Mouse (Mus musculus) limb, embryonic 12.5 days (tissue): ENCODE data around the gene Als2cr12. TPM values are rescaled to one million over a fixed set of nuclear protein-coding genes. Genes with fewer than 3 reads are reported as not detected.
"Not testable (repeated sequence)": the region's sequence is repeated elsewhere in the genome, so short reads cannot be mapped to it uniquely, and the experiment has no call there.

Experiments used
- ATAC-seq: fragments of 200-750 bp; cut with Nextera tagmentation; 2 replicates; pipeline ENCODE4 v1.8.0; 2017; ENCODE audit warnings: low read depth, moderate TSS enrichment; ENCODE audit not compliant: insufficient number of reproducible peaks, insufficient read depth, low FRiP score, low TSS enrichment
- H3K27ac ChIP-seq: fragments of 300-500 bp; sonication (generic); 2 replicates; pipeline ENCODE4 v1.5.1; 2016; ENCODE audit warnings: mild to moderate bottlenecking, moderate library complexity
- H3K27me3 ChIP-seq: fragments of 300-500 bp; sonication (generic); 2 replicates; pipeline ENCODE4 v1.6.1; 2016; ENCODE audit warnings: mild to moderate bottlenecking, moderate library complexity
- H3K36me3 ChIP-seq: fragments of 300-500 bp; sonication (generic); 2 replicates; pipeline ENCODE4 v1.6.1; 2016; ENCODE audit warnings: mild to moderate bottlenecking, moderate library complexity
- H3K4me1 ChIP-seq: fragments of 300-500 bp; sonication (generic); replicated peaks from 2 replicates; pipeline ENCODE4 v1.6.1; 2016
- H3K4me2 ChIP-seq: fragments of 300-500 bp; sonication (generic); 2 replicates; pipeline ENCODE4 v1.6.1; 2016; ENCODE audit warnings: mild to moderate bottlenecking, moderate library complexity
- H3K4me3 ChIP-seq: fragments of 300-500 bp; sonication (generic); replicated peaks from 2 replicates; pipeline ENCODE4 v1.5.1; 2016; ENCODE audit warnings: mild to moderate bottlenecking
- H3K9ac ChIP-seq: fragments of 300-500 bp; sonication (generic); replicated peaks from 2 replicates; pipeline ENCODE4 v1.6.1; 2016; ENCODE audit warnings: mild to moderate bottlenecking, moderate library complexity
- H3K9me3 ChIP-seq: fragments of 300-500 bp; sonication (generic); 2 replicates; pipeline ENCODE4 v1.6.1; 2016; ENCODE audit warnings: mild to moderate bottlenecking, moderate library complexity
- WGBS: fragments of 180-500 bp; shearing (Covaris S2); methylation state at CpG from one replicate; pipeline ENCODE4 v1.1.7; 2016; 5-methylcytosine and 5-hydroxymethylcytosine counted together
- polyA plus RNA-seq: library from polyadenylated mRNA; unstranded; fragments of >200 nt; fragmentation: Nextera tagmentation; extraction: Ambion mirVana; gene quantifications from 2 replicates; pipeline ENCODE4 v1.2.1, GENCODE M21; 2016

Als2cr12 gene
- not detected in 2 replicates for polyA plus RNA-seq

GRCm38 (mm10) chr1:58695810-58696209 lies at the start of gene Als2cr12:
Als2cr12 (minus strand) TSS chr1:58695989.
- H3K4me1 ChIP-seq, H3K27me3 ChIP-seq, ATAC-seq, H3K36me3 ChIP-seq, H3K27ac ChIP-seq, H3K9me3 ChIP-seq, H3K9ac ChIP-seq, H3K4me2 ChIP-seq, H3K4me3 ChIP-seq: not testable (repeated sequence)
- 83% methylated on average over 4 of the region's 4 CpGs for WGBS

- WGBS, result 86% methylated on average over 7 of the region's 7 CpGs
- H3K4me1 ChIP-seq, result no peaks in the 10 kb centered on the region
- H3K9me3 ChIP-seq, result no peaks in the 10 kb centered on the region
- no peaks in the 10 kb centered on the region for H3K27me3 ChIP-seq
- H3K27ac ChIP-seq, result no peak overlapping the region
- no peak overlapping the region for H3K9ac ChIP-seq
- no peak overlapping the region for H3K4me3 ChIP-seq
- ATAC-seq, result no peak
- no peak overlapping the region for H3K4me2 ChIP-seq
- H3K36me3 ChIP-seq, result peaks cover 92% of the 10 kb centered on the region
Observed at GRCm38 (mm10) chr1:58744645-58745044, 48.9 kb upstream of the Als2cr12 start.

GRCm38 (mm10) chr1:58743252-58743651 lies 47.5 kb upstream of the Als2cr12 start:
- 92% methylated on average over 6 of the region's 6 CpGs for WGBS
- ATAC-seq, result no peak
- Histone ChIP-seq H3K27ac (no peak overlapping the region), H3K4me2 (no peak overlapping the region), H3K4me3 (no peak overlapping the region), H3K9me3 (no peaks in the 10 kb centered on the region), H3K4me1 (no peaks in the 10 kb centered on the region), H3K9ac (no peak overlapping the region), H3K27me3 (no peaks in the 10 kb centered on the region), H3K36me3 (peaks cover 92% of the 10 kb centered on the region)

- Histone ChIP-seq H3K4me2 (no peak overlapping the region), H3K9me3 (no peaks in the 10 kb centered on the region), H3K27ac (no peak overlapping the region), H3K4me3 (no peak overlapping the region), H3K9ac (no peak overlapping the region), H3K4me1 (no peaks in the 10 kb centered on the region), H3K36me3 (peaks cover 92% of the 10 kb centered on the region), H3K27me3 (no peaks in the 10 kb centered on the region)
- WGBS, result 63% methylated on average over 5 of the region's 5 CpGs
- ATAC-seq, result no peak
Observed at GRCm38 (mm10) chr1:58742571-58743021, 46.8 kb upstream of the Als2cr12 start.

GRCm38 (mm10) chr1:58739529-58739928 lies 43.7 kb upstream of the Als2cr12 start:
- WGBS, result 92% methylated on average over 7 of the region's 7 CpGs
- Histone ChIP-seq H3K36me3 (peaks cover 93% of the 10 kb centered on the region), H3K4me1 (no peaks in the 10 kb centered on the region), H3K4me3 (no peak overlapping the region), H3K9me3 (no peaks in the 10 kb centered on the region), H3K9ac (no peak overlapping the region), H3K27ac (no peak overlapping the region), H3K27me3 (no peaks in the 10 kb centered on the region), H3K4me2 (no peak overlapping the region)
- no peak for ATAC-seq

GRCm38 (mm10) chr1:58736968-58737367 lies 41.2 kb upstream of the Als2cr12 start:
- ATAC-seq, result no peak
- H3K9me3 ChIP-seq, result no peaks in the 10 kb centered on the region
- H3K36me3 ChIP-seq, result peaks cover 88% of the 10 kb centered on the region
- H3K27me3 ChIP-seq, result no peaks in the 10 kb centered on the region
- H3K4me3 ChIP-seq, result no peak overlapping the region
- H3K4me2 ChIP-seq, result no peak overlapping the region
- H3K9ac ChIP-seq, result no peak overlapping the region
- H3K4me1 ChIP-seq, result no peaks in the 10 kb centered on the region
- no peak overlapping the region for H3K27ac ChIP-seq
- WGBS, result 96% methylated on average over 22 of the region's 22 CpGs

- H3K27me3 ChIP-seq, result no peaks in the 10 kb centered on the region
- peaks cover 88% of the 10 kb centered on the region for H3K36me3 ChIP-seq
- no peaks in the 10 kb centered on the region for H3K4me1 ChIP-seq
- H3K4me2 ChIP-seq, result no peak overlapping the region
- no peak overlapping the region for H3K9ac ChIP-seq
- H3K27ac ChIP-seq, result no peak overlapping the region
- no peaks in the 10 kb centered on the region for H3K9me3 ChIP-seq
- 87% methylated on average over 7 of the region's 7 CpGs for WGBS
- ATAC-seq, result no peak
- no peak overlapping the region for H3K4me3 ChIP-seq
Observed at GRCm38 (mm10) chr1:58735962-58736361, 40.2 kb upstream of the Als2cr12 start.

- no peaks in the 10 kb centered on the region for H3K9me3 ChIP-seq
- no peak overlapping the region for H3K4me2 ChIP-seq
- no peak overlapping the region for H3K27ac ChIP-seq
- H3K4me1 ChIP-seq, result no peaks in the 10 kb centered on the region
- 95% methylated on average over 11 of the region's 11 CpGs for whole genome bisulfite sequencing
- H3K4me3 ChIP-seq, result no peak overlapping the region
- no peaks in the 10 kb centered on the region for H3K27me3 ChIP-seq
- no peak for ATAC-seq
- no peak overlapping the region for H3K9ac ChIP-seq
- H3K36me3 ChIP-seq, result peaks cover 86% of the 10 kb centered on the region
Observed at GRCm38 (mm10) chr1:58734043-58734920, 38.5 kb upstream of the Als2cr12 start.

- ATAC-seq, result no peak
- Histone ChIP-seq H3K27me3 (no peaks in the 10 kb centered on the region), H3K4me1 (no peaks in the 10 kb centered on the region), H3K9ac (no peak overlapping the region), H3K4me2 (no peak overlapping the region), H3K27ac (no peak overlapping the region), H3K9me3 (no peaks in the 10 kb centered on the region), H3K36me3 (peaks cover 87% of the 10 kb centered on the region), H3K4me3 (no peak overlapping the region)
- WGBS, result 94% methylated on average over 2 of the region's 2 CpGs
Observed at GRCm38 (mm10) chr1:58733636-58734035, 37.8 kb upstream of the Als2cr12 start.

- Histone ChIP-seq H3K9ac (no peak overlapping the region), H3K4me1 (peaks cover 10% of the 10 kb centered on the region), H3K9me3 (no peaks in the 10 kb centered on the region), H3K36me3 (peaks cover 58% of the 10 kb centered on the region), H3K27me3 (no peaks in the 10 kb centered on the region), H3K4me2 (no peak overlapping the region), H3K27ac (no peak overlapping the region), H3K4me3 (no peak overlapping the region)
- no peak for ATAC-seq
- WGBS, result 97% methylated on average over 3 of the region's 3 CpGs
Observed at GRCm38 (mm10) chr1:58728590-58728868, 32.7 kb upstream of the Als2cr12 start.

GRCm38 (mm10) chr1:58727747-58728589 lies 32.2 kb upstream of the Als2cr12 start:
- Histone ChIP-seq H3K4me3 (no peak overlapping the region), H3K36me3 (peaks cover 53% of the 10 kb centered on the region), H3K4me2 (no peak overlapping the region), H3K27me3 (no peaks in the 10 kb centered on the region), H3K9me3 (no peaks in the 10 kb centered on the region), H3K27ac (no peak overlapping the region), H3K9ac (no peak overlapping the region), H3K4me1 (peaks cover 15% of the 10 kb centered on the region)
- WGBS, result 88% methylated on average over 10 of the region's 10 CpGs
- ATAC-seq, result no peak
